Mouse (Mus musculus) lung, postnatal 25 days (tissue): ENCODE results near the gene Pus3.

ENCODE experiments used
- DNase-seq: peaks from one replicate; pipeline ENCODE4 v3.0.0; 2022; ENCODE audit warnings: low spot score

Gene Pus3

GRCm38 (mm10) chr9:35558257-35559008 is at the start of gene Pus3, which contains the start of gene Ddx25:
TSS of gene Pus3 (plus strand) at chr9:35558595.
TSS of gene Ddx25 (minus strand) at chr9:35558528.
- DNase-seq = no peak

- DNase-seq = no peak
Observed at GRCm38 (mm10) chr9:35513900-35514299, 44.5 kb upstream of the Pus3 start.

GRCm38 (mm10) chr9:35516182-35516581 is 42.2 kb upstream of the Pus3 start:
- no peak for DNase-seq

GRCm38 (mm10) chr9:35516711-35517110 is 41.7 kb upstream of the Pus3 start:
- no peak for DNase-seq

- DNase-seq = no peak
Observed at GRCm38 (mm10) chr9:35518169-35518568, 40.2 kb upstream of the Pus3 start, which contains the start of gene Gm1113. TSS of gene Gm1113 (minus strand) at chr9:35518269.

- no peak for DNase-seq
Observed at GRCm38 (mm10) chr9:35520631-35521348, 37.6 kb upstream of the Pus3 start.

- DNase-seq = no peak
Observed at GRCm38 (mm10) chr9:35522241-35522640, 36.2 kb upstream of the Pus3 start.

GRCm38 (mm10) chr9:35522821-35523515 is 35.4 kb upstream of the Pus3 start:
- DNase-seq = peak; percentile 14

- DNase-seq = peak; percentile 56
Observed at GRCm38 (mm10) chr9:35523541-35523940, 34.9 kb upstream of the Pus3 start.

GRCm38 (mm10) chr9:35523941-35524411 is 34.4 kb upstream of the Pus3 start:
- DNase-seq = peak; percentile 71

- DNase-seq = no peak
Observed at GRCm38 (mm10) chr9:35529141-35529540, 29.3 kb upstream of the Pus3 start.

GRCm38 (mm10) chr9:35529796-35530195 is 28.6 kb upstream of the Pus3 start:
- no peak for DNase-seq

- DNase-seq = peak; percentile 7
Observed at GRCm38 (mm10) chr9:35533266-35533665, 25.1 kb upstream of the Pus3 start.

- peak; percentile 44 for DNase-seq
Observed at GRCm38 (mm10) chr9:35535110-35535509, 23.3 kb upstream of the Pus3 start.

GRCm38 (mm10) chr9:35535876-35536275 is 22.5 kb upstream of the Pus3 start:
- DNase-seq = no peak

- no peak for DNase-seq
Observed at GRCm38 (mm10) chr9:35539001-35539750, 19.2 kb upstream of the Pus3 start.

- DNase-seq = no peak
Observed at GRCm38 (mm10) chr9:35541024-35541423, 17.4 kb upstream of the Pus3 start.

GRCm38 (mm10) chr9:35541488-35541887 is 16.9 kb upstream of the Pus3 start:
- DNase-seq = peak; percentile 73

- no peak for DNase-seq
Observed at GRCm38 (mm10) chr9:35541941-35542340, 16.5 kb upstream of the Pus3 start.

- no peak for DNase-seq
Observed at GRCm38 (mm10) chr9:35543099-35543860, 15.1 kb upstream of the Pus3 start.

GRCm38 (mm10) chr9:35544666-35545065 is 13.7 kb upstream of the Pus3 start:
- DNase-seq = no peak
